Mouse (Mus musculus): ENCODE data around the gene Ksr1. TPM values are rescaled to one million over a fixed set of nuclear protein-coding genes. Genes with fewer than 3 reads are reported as not detected.

Gene Ksr1
- polyA plus RNA-seq, 1 experiment, result 20.6 TPM

- no peaks in the 10 kb centered on the region for H3K27me3 ChIP-seq (ENCODE audit: control insufficient read depth, insufficient read depth, insufficient read length)
- H3K36me3 ChIP-seq (ENCODE audit: control insufficient read depth, insufficient read depth), result no peaks in the 10 kb centered on the region
- TF ChIP-seq MYOG (IDR thresholded peaks at IDR 0.05; ENCODE audit: control insufficient read depth in 1 of 3, insufficient read depth in 1 of 3, insufficient read length in 2 of 3, low read depth in 2 of 3) (no peak), REST (IDR thresholded peaks at IDR 0.05; ENCODE audit: insufficient read depth, insufficient read length) (no peak), POLR2A (IDR thresholded peaks at IDR 0.05; ENCODE audit: insufficient read length, low read depth) (no peak), MAX (IDR thresholded peaks at IDR 0.05; ENCODE audit: low read depth) (no peak), MYOD1 (IDR thresholded peaks at IDR 0.05; ENCODE audit: control insufficient read depth in 1 of 3, insufficient read length in 2 of 3, low read depth in 2 of 3) (no peak), TCF3 (IDR thresholded peaks at IDR 0.05; ENCODE audit: insufficient read length, low read depth) (no peak), TCF12 (IDR thresholded peaks at IDR 0.05; ENCODE audit: insufficient read depth, poor library complexity, severe bottlenecking) (no peak), USF1 (IDR thresholded peaks at IDR 0.05; ENCODE audit: low read depth) (no peak), E2F4 (IDR thresholded peaks at IDR 0.05; ENCODE audit: insufficient read depth) (no peak), POLR2AphosphoS2 (IDR thresholded peaks at IDR 0.05; ENCODE audit: insufficient read length, low read depth) (no peak), CEBPB (IDR thresholded peaks at IDR 0.05; ENCODE audit: insufficient read depth, poor library complexity, severe bottlenecking) (no peak), SRF (IDR thresholded peaks at IDR 0.05; ENCODE audit: control insufficient read depth, insufficient read length, low read depth) (no peak)
- peaks cover 16% of the 10 kb centered on the region for H3K79me2 ChIP-seq (ENCODE audit: control insufficient read depth, insufficient read depth)
- H3K4me2 ChIP-seq (ENCODE audit: low read depth), result peak overlapping the region; percentile 34
- H3ac ChIP-seq (ENCODE audit: control insufficient read depth, insufficient read length), result no peak overlapping the region
- H3K4me3 ChIP-seq, result no peak overlapping the region
Measured at GRCm38 (mm10) chr11:79141235-79142109, 4.7 kb downstream of the Ksr1 start.

GRCm38 (mm10) chr11:79140511-79140888, 5.7 kb downstream of the Ksr1 start:
- no peak overlapping the region for H3K4me3 ChIP-seq
- peaks cover 16% of the 10 kb centered on the region for H3K79me2 ChIP-seq (ENCODE audit: control insufficient read depth, insufficient read depth)
- no peaks in the 10 kb centered on the region for H3K36me3 ChIP-seq (ENCODE audit: control insufficient read depth, insufficient read depth)
- H3K27me3 ChIP-seq (ENCODE audit: control insufficient read depth, insufficient read depth, insufficient read length), result no peaks in the 10 kb centered on the region
- H3K4me2 ChIP-seq (ENCODE audit: low read depth), result no peak overlapping the region
- no peak overlapping the region for H3ac ChIP-seq (ENCODE audit: control insufficient read depth, insufficient read length)
- TF ChIP-seq REST (IDR thresholded peaks at IDR 0.05; ENCODE audit: insufficient read depth, insufficient read length) (no peak), POLR2A (IDR thresholded peaks at IDR 0.05; ENCODE audit: insufficient read length, low read depth) (no peak), MYOD1 (IDR thresholded peaks at IDR 0.05; ENCODE audit: control insufficient read depth in 1 of 3, insufficient read length in 2 of 3, low read depth in 2 of 3) (no peak), TCF3 (IDR thresholded peaks at IDR 0.05; ENCODE audit: insufficient read length, low read depth) (no peak), TCF12 (IDR thresholded peaks at IDR 0.05; ENCODE audit: insufficient read depth, poor library complexity, severe bottlenecking) (no peak), MAX (IDR thresholded peaks at IDR 0.05; ENCODE audit: low read depth) (no peak), MYOG (IDR thresholded peaks at IDR 0.05; ENCODE audit: control insufficient read depth in 1 of 3, insufficient read depth in 1 of 3, insufficient read length in 2 of 3, low read depth in 2 of 3) (no peak), POLR2AphosphoS2 (IDR thresholded peaks at IDR 0.05; ENCODE audit: insufficient read length, low read depth) (no peak), E2F4 (IDR thresholded peaks at IDR 0.05; ENCODE audit: insufficient read depth) (no peak), CEBPB (IDR thresholded peaks at IDR 0.05; ENCODE audit: insufficient read depth, poor library complexity, severe bottlenecking) (no peak), SRF (IDR thresholded peaks at IDR 0.05; ENCODE audit: control insufficient read depth, insufficient read length, low read depth) (no peak)

GRCm38 (mm10) chr11:79139878-79140510, 6.2 kb downstream of the Ksr1 start:
- Histone ChIP-seq H3K27me3 (ENCODE audit: control insufficient read depth, insufficient read depth, insufficient read length) (no peaks in the 10 kb centered on the region), H3K79me2 (ENCODE audit: control insufficient read depth, insufficient read depth) (peaks cover 16% of the 10 kb centered on the region), H3K4me2 (ENCODE audit: low read depth) (no peak overlapping the region), H3K4me3 (no peak overlapping the region), H3K36me3 (ENCODE audit: control insufficient read depth, insufficient read depth) (no peaks in the 10 kb centered on the region), H3ac (ENCODE audit: control insufficient read depth, insufficient read length) (no peak overlapping the region)
- TF ChIP-seq POLR2AphosphoS2 (IDR thresholded peaks at IDR 0.05; ENCODE audit: insufficient read length, low read depth) (no peak), TCF3 (IDR thresholded peaks at IDR 0.05; ENCODE audit: insufficient read length, low read depth) (no peak), MYOG (IDR thresholded peaks at IDR 0.05; ENCODE audit: control insufficient read depth in 1 of 3, insufficient read depth in 1 of 3, insufficient read length in 2 of 3, low read depth in 2 of 3) (no peak), REST (IDR thresholded peaks at IDR 0.05; ENCODE audit: insufficient read depth, insufficient read length) (no peak), MYOD1 (IDR thresholded peaks at IDR 0.05; ENCODE audit: control insufficient read depth in 1 of 3, insufficient read length in 2 of 3, low read depth in 2 of 3) (no peak), POLR2A (IDR thresholded peaks at IDR 0.05; ENCODE audit: insufficient read length, low read depth) (no peak), TCF12 (IDR thresholded peaks at IDR 0.05; ENCODE audit: insufficient read depth, poor library complexity, severe bottlenecking) (no peak), CEBPB (IDR thresholded peaks at IDR 0.05; ENCODE audit: insufficient read depth, poor library complexity, severe bottlenecking) (no peak), E2F4 (IDR thresholded peaks at IDR 0.05; ENCODE audit: insufficient read depth) (no peak), MAX (IDR thresholded peaks at IDR 0.05; ENCODE audit: low read depth) (no peak), SRF (IDR thresholded peaks at IDR 0.05; ENCODE audit: control insufficient read depth, insufficient read length, low read depth) (no peak), USF1 (IDR thresholded peaks at IDR 0.05; ENCODE audit: low read depth) (no peak)

GRCm38 (mm10) chr11:79138621-79139020, 7.6 kb downstream of the Ksr1 start:
- H3K4me2 ChIP-seq (ENCODE audit: low read depth), result no peak overlapping the region
- no peak for TF ChIP-seq POLR2A (IDR thresholded peaks at IDR 0.05; ENCODE audit: insufficient read length, low read depth)
- no peak for TF ChIP-seq MYOG (IDR thresholded peaks at IDR 0.05; ENCODE audit: control insufficient read depth in 1 of 3, insufficient read depth in 1 of 3, insufficient read length in 2 of 3, low read depth in 2 of 3)
- TF ChIP-seq CEBPB (IDR thresholded peaks at IDR 0.05; ENCODE audit: insufficient read depth, poor library complexity, severe bottlenecking), result no peak
- no peak for TF ChIP-seq MAX (IDR thresholded peaks at IDR 0.05; ENCODE audit: low read depth)
- no peak for TF ChIP-seq TCF12 (IDR thresholded peaks at IDR 0.05; ENCODE audit: insufficient read depth, poor library complexity, severe bottlenecking)
- TF ChIP-seq MYOD1 (IDR thresholded peaks at IDR 0.05; ENCODE audit: control insufficient read depth in 1 of 3, insufficient read length in 2 of 3, low read depth in 2 of 3), result no peak
- TF ChIP-seq POLR2AphosphoS2 (IDR thresholded peaks at IDR 0.05; ENCODE audit: insufficient read length, low read depth), result no peak
- TF ChIP-seq REST (IDR thresholded peaks at IDR 0.05; ENCODE audit: insufficient read depth, insufficient read length), result no peak
- no peak for TF ChIP-seq E2F4 (IDR thresholded peaks at IDR 0.05; ENCODE audit: insufficient read depth)
- TF ChIP-seq USF1 (IDR thresholded peaks at IDR 0.05; ENCODE audit: low read depth), result no peak
- TF ChIP-seq TCF3 (IDR thresholded peaks at IDR 0.05; ENCODE audit: insufficient read length, low read depth), result no peak
- no peak for TF ChIP-seq SRF (IDR thresholded peaks at IDR 0.05; ENCODE audit: control insufficient read depth, insufficient read length, low read depth)
- no peak overlapping the region for H3ac ChIP-seq (ENCODE audit: control insufficient read depth, insufficient read length)
- no peaks in the 10 kb centered on the region for H3K36me3 ChIP-seq (ENCODE audit: control insufficient read depth, insufficient read depth)
- no peaks in the 10 kb centered on the region for H3K27me3 ChIP-seq (ENCODE audit: control insufficient read depth, insufficient read depth, insufficient read length)
- peaks cover 14% of the 10 kb centered on the region for H3K79me2 ChIP-seq (ENCODE audit: control insufficient read depth, insufficient read depth)
- no peak overlapping the region for H3K4me3 ChIP-seq
